Mouse (Mus musculus) testis, adult 2 months (tissue): Measurements from ENCODE around the gene Xlr5a. TPM values are rescaled to one million over a fixed set of nuclear protein-coding genes. Genes with fewer than 3 reads are reported as not detected.
"Not testable (repeated sequence)": the region's sequence is repeated elsewhere in the genome, so short reads cannot be mapped to it uniquely, and the experiment has no call there.

Experiments used
- H3K27ac ChIP-seq: fragments of 200-500 bp; 2 replicates; pipeline ENCODE4 v1.5.1; 2012; ENCODE audit warnings: low read depth, low read length; ENCODE audit not compliant: control insufficient read depth, insufficient read depth
- H3K27me3 ChIP-seq: fragments of 200-500 bp; 2 replicates; pipeline ENCODE4 v1.6.1; 2012; ENCODE audit warnings: mild to moderate bottlenecking, low read length, moderate library complexity; ENCODE audit not compliant: control insufficient read depth, insufficient read depth
- H3K36me3 ChIP-seq: fragments of 200-500 bp; 2 replicates; pipeline ENCODE4 v1.6.1; 2012; ENCODE audit warnings: mild to moderate bottlenecking, low read length; ENCODE audit not compliant: control insufficient read depth, insufficient read depth
- H3K4me1 ChIP-seq: fragments of 200-500 bp; 2 replicates; pipeline ENCODE4 v1.6.1; 2012; ENCODE audit warnings: low read length; ENCODE audit not compliant: control insufficient read depth, insufficient read depth
- H3K4me3 ChIP-seq: fragments of 200-500 bp; 2 replicates; pipeline ENCODE4 v1.5.1; 2012; ENCODE audit warnings: low read depth, mild to moderate bottlenecking, low read length, moderate library complexity, mixed read lengths; ENCODE audit not compliant: control insufficient read depth
- CTCF ChIP-seq: fragments of 200-500 bp; IDR thresholded peaks from 2 replicates; pipeline ENCODE4 v1.5.1; 2012; ENCODE audit warnings: low read depth, mild to moderate bottlenecking, inconsistent platforms, low read length, moderate library complexity; ENCODE audit not compliant: control insufficient read depth, insufficient read depth, insufficient replicate concordance
- POLR2A ChIP-seq: fragments of 200-500 bp; IDR thresholded peaks from 2 replicates; pipeline ENCODE4 v1.6.1; 2012; ENCODE audit warnings: low read depth, mild to moderate bottlenecking, inconsistent platforms, low read length, moderate library complexity; ENCODE audit not compliant: control insufficient read depth
- polyA plus RNA-seq: library from polyadenylated mRNA; depleted of rRNA; stranded (reverse); fragments of >200 nt; gene quantifications from 2 replicates; pipeline ENCODE4 v1.2.3, GENCODE M21; 2012; rRNA removed

Gene Xlr5a
- 0.71 and 1.1 TPM in 2 replicates for polyA plus RNA-seq

GRCm38 (mm10) chrX:73292876-73293275, at the start of gene Xlr5a, which contains the start of gene Xlr5c:
Xlr5a (minus strand) TSS chrX:73292976.
Xlr5c (minus strand) TSS chrX:73292976.
- not testable (repeated sequence) for H3K27me3 ChIP-seq, H3K36me3 ChIP-seq, H3K4me1 ChIP-seq, H3K27ac ChIP-seq
- peak within 1 kb of the TSS; percentile 18; the same call in 1 of the 2 replicates for H3K4me3 ChIP-seq

GRCm38 (mm10) chrX:73342483-73342895, 49.7 kb upstream of the Xlr5a start, which contains the start of gene Zfp275:
Zfp275 (plus strand) TSS chrX:73342621.
- Histone ChIP-seq H3K4me1 (peaks cover 2% of the 10 kb centered on the region; the same call in 1 of the 2 replicates), H3K4me3 (peak within 1 kb of the TSS; percentile 89), H3K27ac (peak within 1 kb of the TSS; percentile 66), H3K27me3 (no peaks in the 10 kb centered on the region), H3K36me3 (no peaks in the 10 kb centered on the region)
- TF ChIP-seq POLR2A (peak; percentile 26; the same call in 1 of the 2 replicates), CTCF (no peak)

DNA sequence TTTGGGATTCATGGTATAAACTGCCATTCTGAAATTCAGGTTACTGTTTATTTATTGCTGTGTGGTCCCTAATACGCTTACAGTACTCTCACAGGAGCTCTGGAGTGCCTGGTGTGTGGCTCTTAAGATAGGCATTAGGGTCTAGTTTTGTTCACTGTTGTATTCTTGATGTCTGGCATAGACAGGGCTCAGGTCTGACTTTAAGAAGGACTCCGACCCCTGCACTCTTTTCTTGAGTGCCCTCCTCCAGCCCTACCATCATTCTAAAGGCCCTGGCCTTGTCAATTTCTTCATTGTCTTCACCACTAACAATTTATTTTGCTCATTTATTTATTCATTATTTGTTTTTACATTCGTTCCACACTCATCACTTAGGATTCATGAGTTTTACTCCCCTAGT, 49.3 kb upstream of the Xlr5a start:
- Histone ChIP-seq H3K36me3 (no peaks in the 10 kb centered on the region), H3K4me3 (no peak overlapping the region), H3K27ac (no peak overlapping the region), H3K27me3 (no peaks in the 10 kb centered on the region), H3K4me1 (peaks cover 2% of the 10 kb centered on the region; the same call in 1 of the 2 replicates)
- TF ChIP-seq CTCF (no peak), POLR2A (no peak)

DNA sequence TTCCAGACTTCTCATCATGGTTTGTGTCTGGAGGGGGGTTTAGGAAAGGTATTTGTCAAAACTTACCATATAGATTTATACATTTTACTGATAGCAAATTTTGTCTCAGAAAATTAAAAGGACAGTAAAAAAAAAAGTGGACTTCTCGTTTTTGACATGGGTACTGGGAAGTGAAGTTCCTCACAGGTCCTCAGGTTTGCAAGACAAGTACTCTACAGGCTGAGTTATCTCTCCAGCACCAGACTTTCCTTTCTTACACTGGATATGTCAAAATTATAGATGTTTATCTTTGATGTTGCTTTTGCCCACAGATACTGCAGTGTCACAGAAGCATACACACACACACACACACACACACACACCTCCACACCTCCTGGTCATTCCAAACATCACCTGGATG, 48.7 kb upstream of the Xlr5a start:
- Histone ChIP-seq H3K4me3 (no peak overlapping the region), H3K27me3 (no peaks in the 10 kb centered on the region), H3K4me1 (peaks cover 2% of the 10 kb centered on the region; the same call in 1 of the 2 replicates), H3K36me3 (no peaks in the 10 kb centered on the region), H3K27ac (no peak overlapping the region)
- no peak for TF ChIP-seq CTCF
- no peak for TF ChIP-seq POLR2A

- TF ChIP-seq POLR2A (no peak), CTCF (no peak)
- no peak within 1 kb of the TSS for H3K4me3 ChIP-seq
- H3K36me3 ChIP-seq = no peaks in the 10 kb centered on the region
- H3K4me1 ChIP-seq = no peaks in the 10 kb centered on the region
- H3K27me3 ChIP-seq = no peaks in the 10 kb centered on the region
- 0 out of 2 replicates have a peak within 1 kb of the TSS, but pooled peaks have one; percentile 36 for H3K27ac ChIP-seq
These were observed 44.0 kb upstream of the Xlr5a start, which contains the start of gene Gm45015 for GRCm38 (mm10) chrX:73336740-73337139. Gm45015 (minus strand) TSS chrX:73336840.

- no peaks in the 10 kb centered on the region for H3K36me3 ChIP-seq
- TF ChIP-seq CTCF = no peak
- TF ChIP-seq POLR2A = no peak
- no peaks in the 10 kb centered on the region for H3K4me1 ChIP-seq
- no peak overlapping the region for H3K4me3 ChIP-seq
- H3K27me3 ChIP-seq = no peaks in the 10 kb centered on the region
- no peak overlapping the region for H3K27ac ChIP-seq
These were observed 40.8 kb upstream of the Xlr5a start for GRCm38 (mm10) chrX:73333548-73333947.

- H3K27ac ChIP-seq = no peak overlapping the region
- no peaks in the 10 kb centered on the region for H3K4me1 ChIP-seq
These were observed 34.4 kb upstream of the Xlr5a start for GRCm38 (mm10) chrX:73327215-73327614.

DNA sequence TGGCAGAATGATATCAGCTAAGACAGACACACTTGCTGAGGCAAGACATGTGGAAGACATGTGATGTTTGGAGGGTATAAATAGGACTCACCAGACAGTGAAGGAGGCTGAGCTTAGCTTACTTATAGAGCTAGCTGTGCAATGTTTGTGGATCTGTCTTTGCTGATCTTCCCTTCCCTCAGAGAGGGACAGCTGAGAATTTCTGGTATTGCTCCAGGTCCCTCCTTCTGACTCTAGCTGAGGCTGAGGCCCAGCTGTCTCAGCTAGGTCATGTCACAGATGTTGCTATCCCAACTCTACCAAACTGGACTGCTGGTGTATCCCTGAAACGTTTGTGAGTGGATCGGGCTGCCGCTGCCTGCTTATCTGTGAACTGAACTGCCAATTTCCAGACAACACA, 28.3 kb upstream of the Xlr5a start:
- H3K36me3 ChIP-seq = no peaks in the 10 kb centered on the region
- H3K4me1 ChIP-seq = no peaks in the 10 kb centered on the region
- no peaks in the 10 kb centered on the region for H3K27me3 ChIP-seq
- H3K27ac ChIP-seq = no peak overlapping the region
- TF ChIP-seq CTCF (no peak), POLR2A (no peak)
- no peak overlapping the region for H3K4me3 ChIP-seq

More at GRCm38 (mm10) chrX:73327215-73327614, 34.4 kb upstream of the Xlr5a start:
- TF ChIP-seq POLR2A = no peak
- no peak for TF ChIP-seq CTCF
- Histone ChIP-seq H3K27me3 (no peaks in the 10 kb centered on the region), H3K36me3 (no peaks in the 10 kb centered on the region), H3K4me3 (no peak overlapping the region)
